Mouse (Mus musculus): Measurements from ENCODE around the gene Gins2. TPM values are rescaled to one million over a fixed set of nuclear protein-coding genes. Genes with fewer than 3 reads are reported as not detected.

The Gins2 gene
- polyA plus RNA-seq, 1 experiment from 2014 or later: 28.6 TPM

GRCm38 (mm10) chr8:120602672-120603071, 13.6 kb upstream of the Gins2 start:
- no peak for ATAC-seq
- DNase-seq (ENCODE audit: low read depth, low spot score): no peak
- no peak for TF ChIP-seq CTCF (IDR thresholded peaks at IDR 0.05)
- in situ Hi-C loops (cut with MboI; ENCODE audit: low pct_unique_long_range_greater_than_20kb): no loop called here
- ChIA-PET CTCF (interaction anchor here (0.9 to 1.2 kb wide), 2 partner anchors 15 to 283 kb away, joined by 3 to 4 read pairs; no protein-coding TSS in a partner anchor), POLR2A (no interaction called here)
- no peaks in the 10 kb centered on the region for H3K27me3 ChIP-seq

DNA sequence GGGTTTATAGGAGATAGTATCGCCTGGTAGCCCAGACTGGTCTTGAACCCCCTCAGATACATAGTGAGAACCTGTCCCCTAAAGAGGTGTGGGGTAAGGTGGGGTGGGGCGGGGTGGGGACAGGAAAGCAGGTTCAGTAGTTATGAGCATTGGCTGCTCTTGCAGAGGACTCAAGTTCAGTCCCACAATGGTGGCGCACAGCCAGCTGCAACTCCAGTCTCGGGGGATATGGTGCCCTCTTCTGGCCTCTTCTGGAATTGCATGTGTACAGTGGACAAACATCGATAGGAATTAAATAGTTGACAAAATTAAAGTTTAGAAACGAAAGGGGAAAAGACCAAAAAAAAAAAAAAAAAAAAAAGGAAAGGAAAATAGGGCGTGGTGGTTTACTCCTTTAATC, 10.4 kb upstream of the Gins2 start:
- DNase-seq (ENCODE audit: low read depth, low spot score) (no peak), ATAC-seq (no peak)
- ChIA-PET CTCF (interaction anchor here (0.7 to 2.2 kb wide), 7 partner anchors 10 to 421 kb away, joined by 3 to 9 read pairs (median 5); no protein-coding TSS in a partner anchor), POLR2A (interaction anchor here (0.6 to 0.7 kb wide), 3 partner anchors 78 to 284 kb away, joined by 4 to 5 read pairs (median 4); no protein-coding TSS in a partner anchor)
- H3K27me3 ChIP-seq: no peaks in the 10 kb centered on the region
- in situ Hi-C loops (cut with MboI; ENCODE audit: low pct_unique_long_range_greater_than_20kb): loop anchor here (5.0 kb wide), 1 partner anchor 272 kb away; no protein-coding TSS in a partner anchor
- TF ChIP-seq CTCF (IDR thresholded peaks at IDR 0.05): peak; percentile 73

- in situ Hi-C loops (cut with MboI; ENCODE audit: low pct_unique_long_range_greater_than_20kb): loop anchor here (5.0 kb wide), 1 partner anchor 271 kb away; no protein-coding TSS in a partner anchor
- DNase-seq (ENCODE audit: low read depth, low spot score) (no peak), ATAC-seq (no peak)
- ChIA-PET CTCF (interaction anchor here (1.8 to 2.2 kb wide), 2 partner anchors 10 to 28 kb away, joined by 6 to 9 read pairs; no protein-coding TSS in a partner anchor), POLR2A (no interaction called here)
- no peak for TF ChIP-seq CTCF (IDR thresholded peaks at IDR 0.05)
- no peaks in the 10 kb centered on the region for H3K27me3 ChIP-seq
Measured at GRCm38 (mm10) chr8:120598579-120598978, 9.5 kb upstream of the Gins2 start.

GRCm38 (mm10) chr8:120595963-120596362, 6.9 kb upstream of the Gins2 start:
- H3K27me3 ChIP-seq: no peaks in the 10 kb centered on the region
- ChIA-PET POLR2A (no interaction called here), CTCF (interaction anchor here (0.7 to 2.2 kb wide), 15 partner anchors 11 to 417 kb away, joined by 3 to 14 read pairs (median 4); no protein-coding TSS in a partner anchor)
- in situ Hi-C loops (cut with MboI; ENCODE audit: low pct_unique_long_range_greater_than_20kb): loop anchor here (5.0 kb wide), 1 partner anchor 269 kb away; no protein-coding TSS in a partner anchor
- no peak for ATAC-seq
- no peak for DNase-seq (ENCODE audit: low read depth, low spot score)
- TF ChIP-seq CTCF (IDR thresholded peaks at IDR 0.05): peak; percentile 93

- in situ Hi-C loops (cut with MboI; ENCODE audit: low pct_unique_long_range_greater_than_20kb): no loop called here
- DNase-seq (ENCODE audit: low read depth, low spot score) (no peak), ATAC-seq (no peak)
- no peak for TF ChIP-seq CTCF (IDR thresholded peaks at IDR 0.05)
- CTCF ChIA-PET: interaction anchor here (0.7 to 1.3 kb wide), 4 partner anchors 15 to 96 kb away, joined by 3 to 4 read pairs (median 4); no protein-coding TSS in a partner anchor
- no peaks in the 10 kb centered on the region for H3K27me3 ChIP-seq
- POLR2A ChIA-PET: no interaction called here
Measured at GRCm38 (mm10) chr8:120594571-120594970, 5.5 kb upstream of the Gins2 start.

GRCm38 (mm10) chr8:120591587-120592292, 2.6 kb upstream of the Gins2 start:
- H3K27me3 ChIP-seq: no peaks in the 10 kb centered on the region
- in situ Hi-C loops (cut with MboI; ENCODE audit: low pct_unique_long_range_greater_than_20kb): no loop called here
- no peak for TF ChIP-seq CTCF (IDR thresholded peaks at IDR 0.05)
- ChIA-PET CTCF (interaction anchor here (1.0 to 1.1 kb wide), 2 partner anchors 181 to 413 kb away, joined by 3 read pairs; no protein-coding TSS in a partner anchor), POLR2A (no interaction called here)
- DNase-seq (ENCODE audit: low read depth, low spot score) (no peak), ATAC-seq (no peak)

DNA sequence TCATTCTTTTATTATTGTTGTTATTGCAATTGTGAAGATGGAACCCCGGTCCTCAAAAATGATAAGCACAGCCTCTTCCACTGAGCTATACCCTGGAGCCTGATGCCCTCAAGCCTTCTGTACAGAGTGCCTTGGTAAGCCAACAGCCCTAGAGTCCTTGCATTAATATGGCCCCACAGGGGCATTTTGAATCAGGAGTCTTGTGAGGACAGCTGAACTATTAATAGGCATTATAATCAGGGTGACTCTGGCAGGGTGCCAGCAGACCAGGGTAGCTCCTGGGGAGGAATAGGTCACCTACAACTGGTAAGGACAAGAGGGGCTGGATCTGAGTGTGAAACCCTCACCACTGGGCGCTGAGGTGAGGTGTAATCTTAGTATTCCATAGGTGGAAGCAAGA, 817 bp upstream of the Gins2 start:
- DNase-seq (ENCODE audit: low read depth, low spot score) (no peak), ATAC-seq (no peak)
- no peak for TF ChIP-seq CTCF (IDR thresholded peaks at IDR 0.05)
- no peaks in the 10 kb centered on the region for H3K27me3 ChIP-seq
- in situ Hi-C loops (cut with MboI; ENCODE audit: low pct_unique_long_range_greater_than_20kb): no loop called here
- CTCF ChIA-PET: no interaction called here
- POLR2A ChIA-PET: interaction anchor here (0.6 to 1.0 kb wide), 2 partner anchors 27 to 122 kb away, joined by 3 read pairs; no protein-coding TSS in a partner anchor

DNA sequence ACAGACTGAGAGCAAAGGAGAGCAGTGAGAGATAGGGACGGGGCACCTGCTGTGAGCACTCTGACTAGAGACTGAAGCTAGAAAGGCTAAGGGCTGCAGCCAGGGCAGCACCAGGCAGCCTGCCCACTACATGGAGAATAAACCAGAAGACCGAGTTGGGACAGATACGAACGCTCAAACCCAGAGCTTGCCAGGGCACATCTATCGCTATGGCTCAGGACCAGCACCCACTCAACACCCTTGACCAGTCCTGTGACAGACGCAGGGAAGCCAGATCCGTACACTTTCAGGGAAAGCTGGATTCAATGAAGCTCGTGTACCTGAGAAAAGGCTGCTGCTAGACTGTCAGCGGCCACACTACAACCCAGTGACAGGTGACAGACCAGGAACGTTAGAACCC, 3.6 kb downstream of the Gins2 start:
- ChIA-PET POLR2A (no interaction called here), CTCF (interaction anchor here (2.1 kb wide), 1 partner anchor 11 kb away, joined by 10 read pairs; no protein-coding TSS in a partner anchor)
- in situ Hi-C loops (cut with MboI; ENCODE audit: low pct_unique_long_range_greater_than_20kb): no loop called here
- no peak for ATAC-seq
- no peak for TF ChIP-seq CTCF (IDR thresholded peaks at IDR 0.05)
- DNase-seq (ENCODE audit: low read depth, low spot score): no peak
- H3K27me3 ChIP-seq: no peaks in the 10 kb centered on the region

DNA sequence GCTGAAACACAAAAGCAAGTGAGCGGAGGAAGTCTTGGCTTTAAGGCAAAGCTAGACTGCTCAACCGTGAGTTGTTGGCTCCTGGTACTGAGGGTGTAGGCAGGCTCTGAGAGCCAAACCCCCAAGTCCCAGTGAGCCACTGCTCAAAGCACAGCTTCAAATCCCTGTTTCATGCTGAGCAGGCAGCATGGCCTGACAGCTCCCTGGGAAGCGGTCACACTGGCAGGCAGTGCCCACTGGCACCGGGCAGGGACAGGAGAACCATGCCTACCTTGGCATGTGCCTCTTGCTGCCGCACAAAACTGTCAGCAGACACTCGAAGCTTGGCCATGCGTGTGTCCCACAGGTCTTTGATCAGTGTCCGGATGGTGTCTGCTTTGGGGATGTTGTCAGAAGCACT, 7.3 kb downstream of the Gins2 start:
- DNase-seq (ENCODE audit: low read depth, low spot score) (no peak), ATAC-seq (no peak)
- in situ Hi-C loops (cut with MboI; ENCODE audit: low pct_unique_long_range_greater_than_20kb): no loop called here
- CTCF ChIA-PET: interaction anchor here (0.8 to 1.8 kb wide), 3 partner anchors 9 to 14 kb away, joined by 3 to 6 read pairs (median 4); no protein-coding TSS in a partner anchor
- POLR2A ChIA-PET: no interaction called here
- no peak for TF ChIP-seq CTCF (IDR thresholded peaks at IDR 0.05)
- no peaks in the 10 kb centered on the region for H3K27me3 ChIP-seq

GRCm38 (mm10) chr8:120581329-120581728, 7.8 kb downstream of the Gins2 start:
- ATAC-seq (no peak), DNase-seq (ENCODE audit: low read depth, low spot score) (no peak)
- ChIA-PET CTCF (interaction anchor here (0.8 to 1.1 kb wide), 2 partner anchors 11 to 15 kb away, joined by 3 to 4 read pairs; no protein-coding TSS in a partner anchor), POLR2A (no interaction called here)
- no peaks in the 10 kb centered on the region for H3K27me3 ChIP-seq
- TF ChIP-seq CTCF (IDR thresholded peaks at IDR 0.05): no peak
- in situ Hi-C loops (cut with MboI; ENCODE audit: low pct_unique_long_range_greater_than_20kb): no loop called here

Data from Patski (cell line).